Mouse (Mus musculus) urinary bladder, postnatal 0 days (tissue): ENCODE data around the gene Vmn1r65. TPM values are rescaled to one million over a fixed set of nuclear protein-coding genes. Genes with fewer than 3 reads are reported as not detected.

ENCODE experiments used
- polyA plus RNA-seq: library from polyadenylated mRNA; unstranded; fragments of >200 nt; fragmentation: Nextera tagmentation; extraction: Ambion mirVana; gene quantifications from 2 replicates; pipeline ENCODE4 v1.2.1, GENCODE M21; 2015

The Vmn1r65 gene
- polyA plus RNA-seq: not detected in 2 replicates

GRCm38 (mm10) chr7:6010910-6011309 is at the start of gene Vmn1r65:
TSS of gene Vmn1r65 (minus strand) at chr7:6011010.

GRCm38 (mm10) chr7:6044861-6045260 is 34.1 kb upstream of the Vmn1r65 start, which contains the start of gene Nlrp4c:
TSS of gene Nlrp4c (plus strand) at chr7:6045161.

Other genes starting within 250 kb of the Vmn1r65 start
- gene Vmn1r63, start 205.6 kb downstream of the Vmn1r65 start, polyA plus RNA-seq: not detected in 2 replicates
- not detected in 2 replicates for gene Vmn1r64, start 126.5 kb downstream of the Vmn1r65 start, polyA plus RNA-seq
- gene Nlrp4c, start 34.2 kb upstream of the Vmn1r65 start, polyA plus RNA-seq: not detected in 2 replicates
- 32.0 and 38.8 TPM in 2 replicates for gene Zfp787, start 145.0 kb upstream of the Vmn1r65 start, polyA plus RNA-seq
- gene Zfp444, start 161.2 kb upstream of the Vmn1r65 start, polyA plus RNA-seq: 25.0 and 25.9 TPM in 2 replicates
- not detected in 2 replicates for gene Galp, start 186.1 kb upstream of the Vmn1r65 start, polyA plus RNA-seq
- not detected in 2 replicates for gene Zscan5b, start 211.3 kb upstream of the Vmn1r65 start, polyA plus RNA-seq
- gene Epp13, start 241.7 kb upstream of the Vmn1r65 start, polyA plus RNA-seq: not detected in 2 replicates